Mouse (Mus musculus): ENCODE data around the gene Fgfr2.

DNA sequence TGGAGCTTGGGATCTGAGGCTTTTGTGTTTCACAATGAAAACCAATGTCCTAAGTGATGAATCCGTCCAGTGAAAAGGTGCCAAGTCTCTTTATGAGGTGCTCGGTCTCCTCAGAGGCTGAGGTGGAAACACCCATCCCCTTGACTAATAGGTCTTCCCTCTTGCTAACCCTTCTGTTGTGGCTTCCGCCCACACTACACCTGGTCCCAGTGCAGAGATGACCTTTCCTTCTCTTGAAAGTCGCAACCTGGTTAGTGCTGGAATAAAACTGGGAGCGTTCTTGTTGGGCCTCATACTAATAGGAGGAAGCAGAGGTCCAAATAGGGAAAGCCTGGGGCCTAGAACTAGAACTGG lies 2490.8 kb downstream of the Fgfr2 start:
- TF ChIP-seq CTCF (IDR thresholded peaks at IDR 0.05; ENCODE audit: borderline replicate concordance, extremely low read depth, insufficient read depth, insufficient read length), result no peak
- no peak for TF ChIP-seq POLR2A (IDR thresholded peaks at IDR 0.05; ENCODE audit: borderline replicate concordance, extremely low read depth, insufficient read depth, insufficient read length, poor library complexity, severe bottlenecking)

Data from brain, embryonic 14.5 days (tissue).